Mouse (Mus musculus): Measurements from ENCODE around the gene Aurka.

The Aurka gene

DNA sequence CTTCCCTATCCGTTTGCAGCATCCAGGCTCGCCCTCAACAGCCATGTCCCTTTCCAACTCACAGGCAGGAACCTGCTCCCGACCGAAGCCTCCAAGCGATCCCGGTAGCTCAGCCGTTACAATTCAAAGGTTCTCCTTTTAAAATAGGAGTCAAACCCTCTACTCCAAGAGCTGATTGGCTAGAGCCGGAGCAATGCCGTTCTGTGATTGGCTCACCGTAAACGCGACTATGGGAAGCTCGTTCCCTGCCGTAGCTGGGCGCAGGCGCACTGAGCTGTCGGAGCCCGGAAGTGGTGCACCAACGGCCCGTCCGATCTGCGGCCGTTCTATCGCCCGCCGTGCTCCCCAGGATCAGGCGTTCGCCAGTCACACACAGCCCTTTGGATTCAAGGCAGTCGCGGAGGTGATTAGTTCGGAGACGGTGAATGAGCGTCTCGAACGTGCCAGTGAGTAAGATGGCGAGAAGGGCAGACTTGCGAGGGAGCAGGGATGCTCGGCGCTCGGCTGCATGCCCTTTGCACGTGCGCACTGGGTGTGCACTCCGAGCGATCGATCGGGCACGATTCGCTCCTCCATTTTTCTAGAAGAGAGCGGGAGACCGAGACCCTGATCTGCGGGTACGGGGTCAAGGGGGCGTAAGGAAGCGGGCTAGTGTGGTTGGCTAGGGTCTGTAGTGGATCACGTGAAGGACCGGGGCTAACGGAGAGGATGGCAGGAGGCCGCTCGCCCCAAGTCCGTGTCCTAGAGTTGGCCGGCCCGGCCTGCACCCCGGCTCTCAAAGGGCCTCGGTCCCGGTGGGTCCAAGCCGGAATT is at the start of gene Aurka, which contains the start of gene Cstf1:
TSS of gene Aurka (minus strand) at position 125 of the 813 bp plus-strand sequence.
TSS of gene Cstf1 (plus strand) at position 271 of the 813 bp plus-strand sequence.
- peak; percentile 98 for DNase-seq (ENCODE audit: extremely low spot score, low spot score)

DNA sequence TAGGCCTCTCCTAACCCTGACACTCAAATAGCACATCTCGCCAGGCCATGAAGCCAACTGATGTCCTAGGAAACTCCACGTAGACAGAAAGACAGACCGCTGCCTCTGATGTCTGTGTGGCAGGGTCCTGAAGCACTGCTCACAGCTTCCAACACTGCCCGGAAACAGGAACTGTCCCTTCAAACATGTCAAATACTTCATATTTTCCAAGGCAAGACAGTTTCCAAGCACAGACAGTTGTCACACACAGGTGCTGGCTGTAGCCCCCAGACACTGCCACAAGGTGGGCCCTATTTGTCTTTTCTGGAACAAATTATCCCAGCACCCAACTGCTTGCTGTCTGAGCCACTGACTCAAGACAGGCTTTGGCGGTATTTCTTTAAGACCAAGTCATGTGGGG is 47.9 kb upstream of the Aurka start:
- DNase-seq (ENCODE audit: extremely low spot score, low spot score) = no peak

DNA sequence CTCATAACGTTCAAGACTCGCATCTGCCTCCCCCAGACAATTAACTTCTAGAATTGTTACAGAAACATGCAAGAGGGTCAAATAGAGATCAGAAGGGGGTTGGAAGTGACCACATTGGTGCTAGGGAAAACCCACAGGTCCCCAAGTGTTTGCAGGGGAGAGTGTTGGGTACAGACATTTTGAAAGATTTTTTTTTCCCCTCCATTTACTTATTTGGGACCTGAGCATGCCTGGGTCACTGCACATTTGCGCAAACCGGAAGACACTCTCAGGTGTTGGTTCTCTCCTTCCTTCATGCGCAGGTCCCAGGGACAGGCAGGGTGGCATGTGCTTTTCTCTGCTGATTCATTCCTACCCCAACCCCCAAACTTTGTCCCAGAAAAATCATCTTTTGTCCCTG is 46.5 kb upstream of the Aurka start:
- DNase-seq (ENCODE audit: extremely low spot score, low spot score) = no peak

DNA sequence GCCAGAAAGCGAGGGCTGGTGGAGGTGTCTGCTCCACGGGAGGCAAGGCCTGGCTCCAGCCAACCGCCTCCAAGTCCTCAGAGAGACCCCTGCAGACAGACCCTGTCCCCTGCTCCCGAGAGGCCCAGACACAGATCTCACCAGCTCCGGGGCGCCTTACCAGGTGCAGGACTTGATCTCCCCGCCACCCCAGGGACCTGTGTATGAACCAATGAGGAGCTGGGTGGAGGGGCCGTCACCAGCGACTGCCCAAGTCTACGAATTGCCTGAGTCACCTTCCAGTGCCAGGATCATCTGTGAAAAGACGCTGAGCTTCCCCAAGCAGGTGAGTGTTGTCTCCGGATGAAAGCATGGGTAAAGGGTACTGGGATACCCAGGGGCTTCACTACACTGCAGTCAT is 45.9 kb upstream of the Aurka start:
- DNase-seq (ENCODE audit: extremely low spot score, low spot score) = no peak

DNA sequence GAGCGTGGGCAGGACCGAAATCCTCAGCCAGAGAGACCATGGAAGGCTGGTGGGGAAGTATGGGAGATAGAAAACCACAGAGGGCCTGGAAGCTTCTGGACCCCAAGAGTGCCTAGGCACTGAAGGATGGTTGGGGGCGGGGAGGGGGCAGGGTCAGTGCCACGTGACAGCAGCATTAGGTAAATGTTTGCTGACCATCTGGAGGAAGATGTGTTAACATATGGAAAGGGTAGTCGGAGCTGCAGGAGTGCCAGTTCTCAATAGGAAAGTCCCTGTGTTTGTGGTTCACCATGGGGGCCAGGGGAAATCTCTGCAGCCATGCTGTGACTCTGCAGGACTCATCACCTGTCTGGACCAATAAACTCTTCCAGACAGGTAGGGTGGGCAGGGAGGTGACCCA is 43.6 kb upstream of the Aurka start:
- no peak for DNase-seq (ENCODE audit: extremely low spot score, low spot score)

DNA sequence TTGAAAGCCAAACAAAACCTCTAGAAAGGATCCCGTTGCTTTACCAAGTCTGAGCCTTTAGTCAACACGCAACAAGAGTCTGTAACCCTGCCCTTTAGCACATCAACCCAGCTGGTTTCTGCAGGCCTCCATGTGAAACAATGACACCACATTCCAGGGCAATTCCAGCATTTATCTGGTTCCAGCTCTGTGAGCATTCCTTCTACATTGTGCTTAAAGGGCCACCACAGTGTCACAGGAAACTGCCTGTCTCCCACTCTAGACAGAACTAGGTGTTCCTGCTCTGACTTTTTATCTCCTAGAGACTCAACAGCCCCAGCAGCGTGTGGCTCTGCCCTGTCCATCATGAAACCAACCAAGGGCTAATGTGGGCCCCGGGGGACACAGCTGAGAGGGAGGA is 42.9 kb upstream of the Aurka start:
- no peak for DNase-seq (ENCODE audit: extremely low spot score, low spot score)

DNA sequence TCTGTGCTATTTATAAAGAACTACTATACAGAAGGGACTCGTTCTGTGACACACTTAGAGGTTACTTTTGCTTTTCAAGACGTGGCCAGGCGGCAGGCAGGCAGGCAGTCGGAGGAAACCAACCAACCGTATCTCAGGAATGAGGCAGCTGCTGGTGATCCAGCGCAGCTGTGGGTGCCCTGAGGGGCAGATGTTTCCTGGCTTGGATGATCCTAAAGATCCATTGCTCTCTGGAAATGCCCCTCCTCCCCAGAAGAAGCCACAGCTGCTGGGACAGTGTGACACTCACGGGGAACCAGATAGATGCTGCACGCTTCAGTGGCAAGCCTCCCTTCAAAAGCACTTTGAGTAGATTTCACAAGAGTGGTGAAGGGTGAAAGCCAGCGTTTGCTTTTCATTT is 42.1 kb upstream of the Aurka start:
- DNase-seq (ENCODE audit: extremely low spot score, low spot score) = peak; percentile 59

DNA sequence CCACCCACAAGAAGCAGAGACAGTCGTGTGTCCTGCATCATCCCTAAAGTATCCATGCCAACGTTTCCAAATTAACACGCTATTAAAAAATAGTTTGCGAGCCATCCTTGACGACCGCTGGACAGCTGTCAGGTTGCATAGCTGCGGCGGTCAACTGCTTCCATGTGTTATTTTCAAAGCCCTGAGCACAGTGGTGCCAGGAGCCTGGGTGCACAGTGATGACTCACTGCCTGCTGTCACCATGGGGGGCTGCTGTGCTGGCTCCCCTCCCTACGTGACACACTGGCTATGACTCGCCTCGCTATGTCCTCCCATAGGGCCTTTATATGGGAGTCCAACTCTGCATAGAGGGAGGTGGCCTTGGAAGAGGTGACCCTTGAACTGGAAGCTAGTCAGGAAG is 40.8 kb upstream of the Aurka start:
- DNase-seq (ENCODE audit: extremely low spot score, low spot score) = no peak

DNA sequence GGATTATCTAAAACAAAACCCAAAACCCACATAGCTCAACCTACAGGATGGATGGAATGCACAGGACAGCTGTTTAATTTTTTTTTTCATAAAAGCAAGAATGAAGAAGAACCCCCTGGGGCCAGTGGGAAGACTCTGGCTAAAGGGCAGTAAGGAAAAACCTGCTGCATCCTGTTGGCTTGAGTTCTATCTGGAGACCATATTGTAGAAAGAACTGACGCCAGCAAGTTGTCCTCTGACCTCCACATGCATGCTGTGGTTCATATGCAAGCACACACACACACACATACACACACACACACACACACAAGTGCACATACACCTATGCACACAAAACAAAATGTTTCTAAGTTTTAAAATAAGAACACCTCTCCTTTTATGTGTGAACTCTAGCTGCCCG is 40.4 kb upstream of the Aurka start:
- DNase-seq (ENCODE audit: extremely low spot score, low spot score) = no peak

DNA sequence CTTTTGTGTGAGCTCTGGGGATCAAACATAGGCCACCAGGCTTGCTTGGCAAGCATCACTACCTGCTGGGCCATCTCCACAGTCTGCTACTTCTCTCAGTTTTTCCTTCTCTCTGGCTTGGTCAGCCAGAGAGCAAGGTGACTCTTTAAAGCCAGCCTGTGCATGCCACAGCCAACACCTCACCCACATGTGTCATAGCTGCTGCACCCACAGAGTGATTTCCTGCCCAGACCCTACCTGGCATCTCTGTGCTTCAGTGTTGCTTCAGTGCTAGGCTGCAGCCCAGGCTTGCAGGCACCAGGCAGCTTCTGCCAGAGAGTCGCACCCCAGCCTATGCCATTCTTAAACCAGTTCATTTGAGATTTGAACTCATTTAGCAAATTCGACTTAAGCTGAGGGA is 37.2 kb upstream of the Aurka start:
- no peak for DNase-seq (ENCODE audit: extremely low spot score, low spot score)

DNA sequence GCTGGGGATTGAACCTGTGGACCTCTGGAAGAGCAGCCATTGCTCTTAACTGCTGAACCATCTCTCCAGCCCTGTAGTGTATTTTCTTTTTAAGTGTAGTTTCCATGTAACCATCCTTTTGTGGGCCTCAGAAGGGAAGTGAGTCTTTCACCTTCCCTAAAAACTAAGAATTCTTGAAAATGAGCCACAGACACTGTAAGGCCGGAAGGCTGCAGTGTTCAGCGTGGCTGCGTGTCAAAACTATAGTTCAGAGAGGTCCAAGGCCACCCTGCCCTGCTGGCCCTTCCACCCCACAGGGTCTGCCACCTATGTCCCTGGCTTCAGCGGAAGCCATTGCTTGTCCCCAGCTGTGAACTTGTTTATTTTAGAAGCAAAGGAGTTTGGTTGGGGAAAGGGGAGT is 35.8 kb upstream of the Aurka start:
- DNase-seq (ENCODE audit: extremely low spot score, low spot score) = no peak

DNA sequence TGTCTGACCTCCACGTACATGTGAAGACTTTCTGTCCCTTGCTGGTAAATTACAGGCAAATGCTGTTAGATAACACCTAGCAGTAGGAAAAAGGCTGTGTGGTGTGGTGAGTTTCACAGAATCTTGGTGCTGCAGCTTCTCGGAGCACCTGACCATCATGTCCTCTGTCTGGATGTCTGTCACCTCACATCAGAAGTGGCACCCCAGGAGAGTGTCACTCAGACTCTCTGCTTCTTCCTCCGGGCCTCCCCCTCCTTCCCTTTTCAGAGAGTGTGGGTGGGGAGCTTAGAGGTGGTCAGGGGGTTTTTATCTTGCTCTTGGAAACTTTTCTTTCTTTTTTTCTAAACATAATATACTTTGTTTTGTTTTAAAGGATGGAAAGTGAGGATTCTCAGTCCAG is 34.7 kb upstream of the Aurka start:
- no peak for DNase-seq (ENCODE audit: extremely low spot score, low spot score)

DNA sequence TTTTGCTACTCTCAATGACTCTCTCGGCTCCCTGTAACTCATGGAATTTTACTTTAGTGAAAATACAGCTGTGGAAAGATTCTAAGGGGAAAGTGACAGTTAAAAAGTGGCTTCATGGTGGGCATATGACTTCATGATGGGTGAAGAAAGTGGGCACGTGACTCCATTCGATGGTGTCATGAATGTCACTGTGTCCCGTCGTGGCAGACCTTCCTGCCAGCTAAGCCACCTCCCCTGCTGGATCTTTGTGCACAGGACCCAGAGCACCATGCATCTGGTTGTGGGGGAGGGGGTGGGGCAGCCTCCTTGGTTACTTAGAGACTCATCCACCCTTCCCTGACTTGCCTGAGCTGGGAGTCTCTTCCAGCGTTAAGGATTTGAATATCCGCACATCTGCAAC is 33.9 kb upstream of the Aurka start:
- no peak for DNase-seq (ENCODE audit: extremely low spot score, low spot score)

DNA sequence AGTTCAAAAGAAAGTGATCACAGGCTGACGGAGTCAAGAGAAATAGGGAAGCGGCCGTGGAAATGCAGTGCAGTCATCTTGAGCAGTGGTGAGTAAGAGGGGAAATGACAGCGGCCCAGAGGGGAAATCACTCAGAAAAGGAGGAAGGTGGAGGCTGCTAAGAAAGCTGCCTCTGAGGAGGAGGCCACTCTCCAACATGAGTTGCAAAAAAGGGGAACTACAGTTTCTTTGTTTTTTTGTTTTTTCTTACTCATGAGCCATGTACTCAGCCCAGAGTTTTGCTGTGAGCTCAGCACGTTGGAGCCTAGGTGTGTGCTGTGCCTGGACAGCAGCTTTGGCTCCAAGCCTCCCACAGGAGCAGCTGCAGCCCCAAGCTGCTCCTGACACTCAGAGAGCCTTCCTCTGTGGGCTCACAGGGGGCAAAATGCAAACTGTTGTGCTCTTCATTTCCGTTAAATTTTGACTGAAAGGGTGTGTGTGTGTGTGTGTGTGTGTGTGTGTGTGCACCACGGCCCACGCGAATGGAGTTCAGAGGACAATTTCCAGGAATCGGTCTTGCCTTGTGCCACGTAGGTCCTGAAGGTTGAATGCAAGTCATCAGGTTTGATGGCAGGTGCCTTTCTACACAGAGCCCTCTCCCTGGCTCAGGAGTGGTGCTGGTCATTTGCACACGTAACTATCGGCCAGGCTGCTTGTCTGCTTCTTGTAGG is 30.9 kb upstream of the Aurka start:
- no peak for DNase-seq (ENCODE audit: extremely low spot score, low spot score)

DNA sequence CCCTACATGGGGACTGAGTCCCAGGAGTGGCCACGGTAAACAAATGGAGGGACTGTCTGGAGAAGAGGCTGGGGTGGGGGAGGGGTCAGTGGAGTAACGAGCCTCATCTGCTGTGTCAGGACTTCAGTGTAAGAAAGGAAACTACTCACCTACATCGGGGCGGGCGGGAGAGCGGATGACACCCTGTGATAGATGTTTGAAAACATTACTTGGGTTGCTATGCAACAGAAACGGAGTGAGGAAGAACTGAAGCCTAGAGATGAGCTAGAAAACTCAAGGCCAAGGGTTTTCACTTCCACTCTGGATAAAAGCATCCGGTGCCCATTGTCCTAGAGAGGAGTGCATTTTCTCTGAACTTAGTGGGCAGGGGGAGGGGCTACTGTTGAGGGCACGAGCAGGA is 29.6 kb upstream of the Aurka start:
- no peak for DNase-seq (ENCODE audit: extremely low spot score, low spot score)

DNA sequence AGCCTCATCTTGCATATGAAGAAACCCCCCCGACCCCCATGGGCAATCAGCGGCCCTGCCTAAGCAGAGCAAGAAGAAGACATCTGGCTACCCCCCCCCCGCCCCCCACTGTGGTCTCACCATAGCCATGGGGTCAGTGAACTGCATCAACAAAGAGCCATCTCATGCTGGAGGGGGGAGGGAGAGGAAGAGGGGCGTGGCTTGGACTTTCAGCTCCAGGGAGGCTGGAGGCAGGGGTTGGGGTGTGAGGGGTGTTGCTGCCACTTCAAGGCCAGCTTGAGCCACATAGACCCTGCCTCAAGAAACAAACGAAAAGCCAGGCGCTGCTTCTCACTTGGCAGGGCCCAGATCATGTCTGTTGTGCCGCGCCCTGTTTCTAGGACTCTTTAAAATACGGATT is 25.6 kb upstream of the Aurka start:
- DNase-seq (ENCODE audit: extremely low spot score, low spot score) = no peak

DNA sequence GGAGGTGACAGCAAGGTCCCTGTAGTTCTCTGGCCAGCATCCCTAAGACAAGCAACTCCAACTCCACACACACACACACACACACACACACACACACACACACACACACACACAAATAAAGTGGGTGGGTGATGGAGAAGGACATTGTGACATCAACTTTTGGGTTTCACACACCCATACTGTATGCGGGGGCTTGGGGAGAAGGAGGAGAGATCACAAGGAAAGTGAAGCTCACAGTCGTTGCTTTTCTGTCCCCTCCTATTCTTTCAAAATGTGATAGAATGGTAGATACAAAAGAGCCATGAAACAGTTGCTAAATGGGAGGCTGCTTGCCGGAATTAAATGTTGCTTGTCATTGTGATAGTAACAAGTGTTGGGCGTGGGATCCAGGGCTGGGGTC is 24.3 kb upstream of the Aurka start:
- DNase-seq (ENCODE audit: extremely low spot score, low spot score) = no peak

DNA sequence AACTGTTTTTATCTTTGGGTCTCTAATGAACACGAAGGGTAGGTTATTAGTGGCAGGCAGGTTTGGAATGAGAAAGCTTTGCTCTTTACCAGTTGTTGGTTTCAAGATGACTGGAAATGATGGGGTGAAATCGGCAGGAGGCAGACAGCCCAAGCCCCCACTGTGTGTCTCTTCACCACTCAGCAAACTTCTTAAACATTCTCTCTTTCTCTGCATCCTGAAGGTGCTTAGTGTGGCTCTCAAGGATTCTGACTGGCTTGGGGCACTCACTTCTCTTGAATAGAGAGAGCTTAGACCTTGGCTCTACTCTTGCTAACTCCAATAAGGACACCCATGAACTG is 23.7 kb upstream of the Aurka start:
- DNase-seq (ENCODE audit: extremely low spot score, low spot score) = no peak

DNA sequence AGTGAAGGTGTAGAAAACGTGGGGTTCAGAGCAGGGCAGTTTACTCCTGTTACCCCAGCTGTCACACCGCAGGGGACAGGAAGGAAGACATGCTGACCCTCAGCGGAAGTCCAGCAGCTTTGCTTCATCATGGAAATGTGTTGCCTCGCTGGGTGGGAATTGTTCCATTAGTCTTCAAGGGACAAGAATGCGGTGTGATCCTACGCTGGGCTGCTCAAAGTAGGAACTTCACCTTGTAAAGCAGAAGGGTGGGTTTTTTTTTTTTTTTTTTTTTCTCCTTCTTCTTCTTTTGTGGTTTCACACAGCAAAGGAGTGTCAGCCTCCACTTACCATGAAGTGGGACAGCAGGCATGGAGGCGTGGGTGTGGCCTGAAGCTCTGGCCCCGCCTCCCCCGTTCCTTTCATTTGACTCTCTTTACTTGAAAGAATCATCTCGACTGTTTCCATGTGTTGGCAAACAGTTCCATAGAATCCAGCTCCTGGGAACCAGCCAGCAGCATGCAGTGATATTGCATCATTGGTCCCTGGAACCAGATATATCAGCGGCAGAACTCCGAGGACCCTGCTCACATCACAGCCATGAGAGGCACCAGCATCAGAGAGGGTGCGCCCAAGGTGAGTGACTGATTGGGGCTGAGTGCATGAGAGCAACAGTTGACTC is 23.2 kb upstream of the Aurka start, which contains the start of gene Cass4:
TSS of gene Cass4 (plus strand) at position 404 of the 661 bp plus-strand sequence.
- DNase-seq (ENCODE audit: extremely low spot score, low spot score) = no peak

DNA sequence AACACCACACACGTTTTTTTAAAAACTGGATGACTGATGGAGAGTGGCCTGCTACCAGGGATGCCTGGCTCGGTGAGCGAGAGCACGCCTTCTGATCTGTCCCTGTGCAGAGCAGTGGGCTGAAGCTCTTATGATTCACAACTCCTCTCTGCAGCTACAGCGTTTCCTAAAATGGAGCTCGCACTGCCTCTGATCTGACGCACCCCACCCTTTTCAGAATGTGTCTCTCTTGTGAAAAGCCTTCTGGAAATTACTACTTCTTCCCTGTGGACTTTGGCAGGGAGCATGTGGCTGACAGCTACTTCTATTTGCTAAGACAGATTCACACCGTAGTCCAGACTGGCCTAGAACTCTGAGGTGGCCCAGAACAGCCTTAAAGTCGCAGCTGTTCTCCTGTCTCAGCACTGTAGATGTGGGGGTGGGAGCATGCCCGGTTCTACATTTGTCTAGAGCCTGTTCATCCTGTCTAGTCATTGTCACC is 21.7 kb upstream of the Aurka start:
- DNase-seq (ENCODE audit: extremely low spot score, low spot score) = no peak

DNA sequence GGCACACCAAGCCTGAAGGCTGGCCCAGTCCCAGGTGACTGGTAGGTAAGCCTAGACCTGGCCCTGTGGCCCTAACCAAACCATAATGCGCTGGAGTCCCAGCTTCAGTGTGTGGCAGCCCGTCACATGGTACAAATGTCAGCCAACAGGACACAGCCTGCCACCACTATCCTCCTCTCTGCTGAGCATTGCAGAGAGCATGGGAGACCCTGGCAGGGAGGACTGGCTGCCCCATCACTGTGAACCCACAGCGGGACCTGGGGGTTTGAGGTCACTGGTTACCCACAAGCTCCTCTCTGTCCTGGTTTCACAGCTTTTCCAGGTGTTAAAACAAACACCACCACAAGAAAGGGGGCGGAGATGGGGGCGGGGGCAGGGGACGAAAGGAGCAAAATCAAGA is 20.0 kb upstream of the Aurka start:
- DNase-seq (ENCODE audit: extremely low spot score, low spot score) = no peak

DNA sequence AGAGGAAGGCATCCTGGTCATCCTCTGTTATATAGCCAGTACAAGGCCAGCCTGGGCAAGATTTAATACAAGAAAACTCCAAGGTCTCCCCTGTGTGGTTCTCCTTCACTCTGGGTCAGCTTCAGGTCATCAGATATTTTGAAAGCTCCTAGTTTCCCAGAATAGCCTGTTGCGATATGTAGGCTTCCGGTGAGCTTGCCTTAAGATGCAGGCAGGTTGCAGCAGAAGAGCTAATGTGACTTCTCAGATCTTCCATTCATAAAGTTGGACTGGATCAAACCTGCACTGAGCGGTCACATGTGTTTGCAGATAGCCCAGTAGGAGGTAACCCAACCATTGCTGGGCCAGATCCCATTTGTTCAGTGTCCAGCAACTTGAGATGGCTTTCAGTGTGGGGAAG is 14.4 kb upstream of the Aurka start:
- DNase-seq (ENCODE audit: extremely low spot score, low spot score) = no peak
